Mouse (Mus musculus) right cerebral cortex, adult 18-20 months (tissue): ENCODE measurements around the gene Mfn1.
A peak's percentile ranks its signal among the peaks of the same experiment; 100 is the strongest.

ENCODE experiments used
- DNase-seq: peaks from one replicate; pipeline ENCODE4 v3.0.0; 2022; ENCODE audit warnings: mixed read lengths

Gene Mfn1

DNA sequence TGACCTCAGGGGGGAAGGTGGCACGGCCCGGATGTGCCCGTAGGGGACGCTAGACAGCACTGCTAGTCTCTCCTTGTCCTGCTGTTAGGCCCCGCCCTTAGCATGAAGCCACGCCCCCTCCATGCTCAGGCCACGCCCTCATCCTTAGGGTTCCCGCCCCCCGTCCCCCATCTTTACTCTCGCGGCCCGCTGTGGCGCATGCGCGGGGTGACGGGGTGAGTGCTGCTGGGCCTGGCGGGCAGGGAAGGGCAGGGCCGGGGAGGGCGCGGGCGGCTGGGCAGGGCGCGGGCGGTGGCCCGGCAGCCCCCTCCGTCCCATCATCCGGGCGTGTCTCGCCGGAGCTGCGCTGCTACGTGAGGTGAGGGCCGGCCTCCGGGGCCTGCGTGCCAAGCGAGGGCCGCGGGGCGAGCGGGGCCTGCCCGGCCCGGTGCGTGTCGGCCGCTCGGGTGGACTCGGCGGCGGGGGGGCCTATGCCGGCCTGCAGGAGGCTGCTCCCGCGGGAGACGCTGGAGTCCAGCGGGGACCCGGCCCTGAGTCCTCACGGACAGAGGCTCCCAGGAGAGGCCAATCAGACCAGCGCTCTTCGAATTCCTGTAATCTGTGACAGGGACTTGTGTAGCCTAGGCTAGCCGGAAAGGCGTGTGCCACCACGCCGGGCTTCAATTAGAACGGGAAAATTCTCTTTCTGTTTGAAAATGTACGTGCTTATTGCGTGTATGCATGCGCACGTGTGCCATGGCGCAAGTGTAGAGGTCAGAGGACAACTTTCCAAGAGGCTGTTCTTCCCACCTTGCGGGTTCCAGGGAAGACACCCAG is 18.7 kb upstream of the Mfn1 start:
- peak; percentile 93 for DNase-seq

DNA sequence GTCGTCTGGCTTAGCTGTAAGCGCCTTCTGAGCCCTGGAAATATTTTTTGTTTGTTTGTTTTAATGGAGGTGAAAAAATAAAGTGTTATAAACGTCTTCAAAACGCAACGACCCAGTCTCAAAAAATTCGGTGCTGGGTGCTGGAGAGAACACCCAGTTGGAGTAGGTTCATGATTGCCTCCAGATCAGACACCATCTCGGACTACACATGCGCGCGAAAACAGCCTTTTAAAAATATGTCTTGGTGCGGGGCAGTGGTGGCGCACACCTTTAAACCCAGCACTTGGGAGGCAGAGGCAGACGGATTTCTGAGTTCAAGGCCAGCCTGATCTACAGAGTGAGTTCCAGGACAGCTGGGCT is 18.1 kb upstream of the Mfn1 start:
- no peak for DNase-seq

DNA sequence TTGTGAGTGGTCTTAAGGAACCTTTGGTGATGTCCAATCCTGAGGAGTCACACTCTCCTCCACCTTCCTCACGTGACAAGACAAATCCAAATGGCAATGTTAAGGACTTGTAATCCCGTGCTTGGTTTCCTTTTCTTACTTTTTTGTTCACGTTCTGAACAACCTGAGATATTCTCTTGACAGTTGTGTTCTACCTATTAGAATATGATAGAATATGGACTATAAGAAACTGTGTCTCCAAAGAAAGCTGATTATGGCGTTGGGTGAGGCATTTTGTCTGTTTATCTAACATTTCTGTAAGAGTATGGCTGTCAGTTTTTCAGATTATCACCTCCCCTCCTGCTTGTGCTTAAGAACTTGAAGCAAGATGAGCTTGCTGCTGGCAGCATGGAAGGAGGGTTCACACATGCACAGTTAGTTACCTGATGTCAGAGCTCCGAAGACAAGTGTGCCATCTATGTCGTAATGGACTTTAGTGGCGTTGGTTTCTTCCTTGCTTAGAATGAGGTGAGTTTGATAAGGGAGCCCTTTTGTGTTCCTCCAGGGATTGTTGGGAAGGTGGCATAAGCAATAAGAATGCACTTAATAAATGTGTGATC is 16.5 kb upstream of the Mfn1 start:
- no peak for DNase-seq

DNA sequence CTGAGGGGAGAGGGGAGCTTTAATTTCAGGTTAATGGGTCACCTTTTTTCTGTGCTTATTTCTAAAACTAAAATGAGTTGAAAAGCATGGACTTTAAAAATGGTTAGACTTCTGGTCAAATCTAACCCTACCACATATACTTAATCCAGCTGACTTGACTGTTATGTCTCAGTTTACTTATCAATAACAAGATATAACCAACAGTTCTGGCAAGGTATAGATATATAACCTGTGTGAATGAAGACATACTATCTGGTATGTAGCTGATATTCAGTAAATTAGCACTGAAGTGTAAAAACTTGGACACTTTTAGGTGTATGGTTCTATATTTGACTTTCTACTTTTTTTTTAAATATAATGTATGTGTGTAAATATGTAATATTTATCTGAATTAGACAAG is 15.7 kb upstream of the Mfn1 start:
- no peak for DNase-seq

DNA sequence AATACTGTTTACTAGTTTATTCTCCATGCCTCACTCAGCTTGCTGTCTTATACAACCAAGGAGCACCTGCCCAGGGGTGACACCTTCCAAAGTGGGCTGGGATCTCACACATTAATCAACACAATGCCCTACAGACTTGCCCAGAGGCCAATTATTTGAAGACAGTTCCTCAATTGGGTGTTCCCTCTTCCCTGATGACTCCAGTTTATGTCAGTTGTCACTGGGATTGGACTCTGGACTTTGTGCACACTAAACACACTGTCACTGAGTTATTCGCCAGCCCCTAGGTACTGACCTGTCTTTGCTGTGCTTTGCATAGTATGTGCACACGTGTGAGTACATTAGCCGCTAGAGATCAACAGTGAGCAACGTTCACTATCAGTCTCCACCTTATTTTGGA is 2.1 kb upstream of the Mfn1 start:
- DNase-seq, result no peak

DNA sequence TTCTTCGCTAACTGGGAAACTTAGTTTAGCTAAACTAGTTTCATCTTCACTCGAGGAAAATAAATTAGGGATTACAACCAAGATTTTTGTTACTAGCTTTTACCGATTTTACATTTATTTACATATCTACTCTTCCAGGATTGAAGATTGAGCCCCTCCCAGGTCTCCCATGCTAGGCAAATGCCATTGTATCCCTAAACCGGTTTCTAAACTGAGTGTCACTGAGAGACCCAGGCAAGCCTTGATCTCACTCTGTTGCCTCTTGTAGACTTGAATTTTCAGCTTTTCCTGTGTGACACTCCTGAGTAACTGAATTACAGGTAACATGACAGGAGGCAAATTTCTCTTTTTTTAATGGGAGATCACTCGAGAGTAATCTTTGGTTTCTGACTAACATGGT is 776 bp downstream of the Mfn1 start:
- DNase-seq, result no peak

DNA sequence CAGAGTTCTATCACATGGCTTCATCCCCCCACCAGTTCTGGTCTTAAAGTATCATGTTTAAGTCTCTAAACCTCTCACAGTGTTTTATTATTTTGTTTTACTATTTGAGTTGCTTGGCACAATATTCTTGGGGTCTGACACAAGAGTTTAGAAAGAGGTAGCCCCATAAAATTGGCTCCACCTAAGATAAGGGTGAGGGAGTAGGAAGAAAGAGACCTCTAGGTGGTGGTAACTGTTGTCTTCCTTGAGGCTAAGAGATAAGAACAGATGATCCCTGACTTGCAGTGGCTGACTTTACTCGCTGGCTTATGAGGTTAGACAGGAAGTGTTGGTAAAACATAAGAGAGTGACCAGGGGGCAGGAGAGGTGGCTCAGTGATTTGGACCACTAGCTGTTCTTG is 6.4 kb downstream of the Mfn1 start:
- no peak for DNase-seq

DNA sequence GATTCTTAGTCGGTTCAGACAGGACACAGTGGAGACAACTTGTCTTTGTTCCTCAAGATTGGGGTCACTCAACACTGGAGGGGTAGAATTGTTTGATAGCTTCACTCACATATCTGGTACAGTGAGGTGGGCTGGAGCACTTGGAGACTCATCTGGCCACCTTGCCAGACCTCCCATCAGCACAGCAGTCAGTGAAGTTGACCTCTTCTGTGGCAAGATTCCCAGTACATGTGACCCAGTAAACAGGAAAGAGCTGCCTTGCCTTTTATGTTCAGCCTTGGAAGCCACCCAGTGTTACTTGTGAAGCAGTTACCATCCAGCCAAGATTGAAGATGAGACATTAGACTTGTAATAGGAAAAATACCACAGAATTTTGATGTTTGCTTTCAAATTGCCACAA is 8.3 kb downstream of the Mfn1 start:
- DNase-seq, result peak; percentile 63

DNA sequence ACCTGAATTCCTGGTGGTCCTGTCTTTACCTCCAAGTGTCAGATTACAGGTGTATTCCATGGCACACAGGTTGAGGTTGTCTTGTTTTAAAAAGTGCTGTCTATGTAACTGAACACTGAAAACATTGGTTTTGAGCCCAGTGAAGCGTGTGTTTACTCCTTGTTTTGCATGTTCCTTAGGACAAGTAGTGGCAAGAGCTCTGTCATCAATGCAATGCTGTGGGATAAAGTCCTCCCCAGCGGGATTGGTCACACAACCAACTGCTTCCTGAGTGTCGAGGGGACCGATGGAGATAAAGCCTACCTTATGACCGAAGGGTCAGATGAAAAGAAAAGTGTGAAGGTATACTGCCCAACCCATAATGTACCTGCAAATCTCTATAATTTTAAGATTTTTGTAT is 8.8 kb downstream of the Mfn1 start:
- no peak for DNase-seq

DNA sequence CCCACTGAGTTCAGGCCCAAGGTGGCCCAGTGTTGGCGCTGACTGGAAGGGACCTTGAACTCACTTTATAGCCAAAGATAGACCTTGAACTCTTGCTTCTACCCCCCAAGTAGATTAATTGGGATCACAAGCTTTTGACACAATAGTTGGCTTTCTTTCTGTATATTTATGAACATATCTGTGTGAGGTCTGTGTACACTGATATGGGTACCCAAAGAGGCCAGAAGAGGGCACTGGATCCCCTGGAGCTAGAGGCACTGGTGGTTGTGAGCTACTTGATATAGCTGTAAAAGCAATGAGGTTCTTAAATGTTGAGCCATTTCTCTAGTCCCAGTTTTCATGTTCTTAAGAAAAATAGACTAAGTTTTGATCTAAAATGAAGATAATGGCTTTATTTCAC is 23.8 kb downstream of the Mfn1 start:
- DNase-seq, result no peak

DNA sequence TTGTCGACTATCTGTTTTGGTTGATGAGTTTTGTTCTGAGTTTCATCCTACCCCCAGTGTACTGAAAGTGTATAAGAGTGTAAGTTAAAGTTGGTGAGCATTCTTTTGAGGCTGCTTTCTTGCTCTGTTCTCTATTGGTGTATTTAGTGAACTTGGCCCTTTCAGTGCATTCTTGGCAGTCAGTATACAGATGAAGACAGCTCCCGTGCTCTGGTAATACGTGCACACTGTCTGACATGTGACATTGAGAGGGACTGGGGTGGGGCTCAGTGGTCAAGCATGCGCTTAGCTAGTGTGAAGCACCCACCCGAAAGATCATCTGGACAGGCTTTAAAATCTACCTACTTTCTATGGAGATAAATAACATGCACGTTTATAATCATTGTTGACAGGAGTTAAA is 34.1 kb downstream of the Mfn1 start:
- no peak for DNase-seq

DNA sequence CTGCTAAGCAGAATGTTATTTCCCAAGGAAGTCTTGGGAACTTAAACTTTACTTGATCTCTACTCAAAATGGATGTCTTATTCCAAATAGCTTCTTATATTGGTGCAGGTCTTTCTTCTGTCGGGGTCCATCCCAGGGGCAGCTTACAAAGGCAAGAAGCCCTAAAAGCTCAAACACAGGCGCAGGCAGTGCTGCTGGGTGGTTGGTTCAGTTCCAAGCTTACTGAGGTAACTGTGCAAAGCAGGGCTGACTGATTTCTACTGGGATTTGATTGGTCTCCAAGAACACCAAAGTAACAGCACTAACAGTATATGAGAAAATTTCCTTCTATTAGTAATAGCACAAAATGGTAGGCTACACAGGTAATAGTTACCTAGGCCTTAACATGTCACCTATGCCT is 43.8 kb downstream of the Mfn1 start:
- no peak for DNase-seq

DNA sequence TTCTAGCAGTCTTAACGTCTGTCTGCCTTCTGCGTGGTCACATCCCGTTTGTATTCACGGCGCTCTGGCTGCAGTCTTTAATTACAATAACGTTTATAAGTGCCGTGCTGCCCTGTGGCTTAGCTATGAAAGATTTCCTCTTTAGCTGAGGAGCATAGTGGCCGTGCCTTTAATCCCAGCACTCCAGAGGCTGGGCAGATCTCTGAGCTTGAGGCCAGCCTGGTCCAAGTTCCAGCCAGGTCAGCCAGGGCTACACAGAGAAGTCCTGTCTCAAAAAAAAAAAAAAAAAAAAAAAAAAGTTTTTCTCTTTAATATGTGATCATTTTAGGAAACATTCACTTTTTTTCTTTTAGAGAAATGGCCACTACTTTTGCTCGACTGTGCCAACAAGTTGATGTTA is 44.6 kb downstream of the Mfn1 start:
- DNase-seq, result no peak

DNA sequence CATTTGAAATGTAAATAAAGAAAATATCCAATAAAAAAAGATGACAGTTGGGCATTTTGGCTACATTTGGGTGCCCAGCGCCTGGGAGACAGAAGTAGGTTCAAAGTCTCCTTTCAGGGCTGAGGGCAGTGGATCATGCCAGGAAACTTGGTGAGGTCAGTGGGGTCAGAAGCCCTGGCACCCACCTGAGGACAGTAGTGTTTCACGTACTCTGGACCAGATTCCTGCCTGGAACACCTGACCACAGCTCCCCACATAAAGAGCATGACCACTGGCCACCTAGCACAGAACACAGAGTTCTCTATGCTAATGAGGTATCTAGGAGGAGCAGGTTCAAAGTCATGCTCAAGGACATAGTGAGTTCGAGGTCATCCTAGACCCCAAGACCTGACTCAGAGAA is 45.9 kb downstream of the Mfn1 start:
- no peak for DNase-seq

DNA sequence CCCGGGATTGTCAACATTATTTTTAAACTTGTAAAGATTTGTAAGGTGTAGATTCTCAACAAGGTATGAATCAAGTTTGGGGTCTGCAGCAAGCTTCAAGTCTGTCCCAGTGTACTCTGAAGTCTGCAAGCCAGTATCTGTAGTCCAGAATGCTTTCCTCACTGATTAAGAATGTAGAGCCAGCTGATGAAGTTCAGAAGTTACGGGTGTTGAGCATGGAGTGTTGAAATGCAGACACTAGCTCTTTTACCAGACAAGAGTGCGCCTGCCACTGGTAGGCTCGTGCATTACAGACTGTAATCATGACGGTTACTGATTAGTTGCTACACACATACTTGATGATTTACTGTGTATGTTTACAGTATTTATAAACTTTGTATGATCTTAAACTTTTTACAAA is 49.5 kb downstream of the Mfn1 start:
- no peak for DNase-seq

DNA sequence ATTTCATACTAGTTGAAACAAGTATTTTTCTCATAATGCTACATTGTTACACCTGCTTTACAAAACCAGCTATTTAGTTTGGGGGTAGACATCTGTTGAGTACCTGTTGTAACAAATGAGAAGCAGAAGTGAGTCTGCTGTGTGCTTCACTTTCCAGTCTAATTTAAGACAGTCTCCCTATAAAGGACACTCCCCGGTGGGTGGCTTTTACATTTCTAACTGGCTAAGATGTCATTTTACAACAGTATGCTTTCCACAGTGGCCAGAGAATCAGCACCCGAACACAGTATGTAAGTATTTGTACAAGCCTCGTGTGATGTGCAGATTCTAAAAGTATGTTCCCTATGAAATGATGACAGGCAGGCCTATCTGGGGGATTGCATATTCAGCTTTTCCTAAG is 51.5 kb downstream of the Mfn1 start:
- no peak for DNase-seq

DNA sequence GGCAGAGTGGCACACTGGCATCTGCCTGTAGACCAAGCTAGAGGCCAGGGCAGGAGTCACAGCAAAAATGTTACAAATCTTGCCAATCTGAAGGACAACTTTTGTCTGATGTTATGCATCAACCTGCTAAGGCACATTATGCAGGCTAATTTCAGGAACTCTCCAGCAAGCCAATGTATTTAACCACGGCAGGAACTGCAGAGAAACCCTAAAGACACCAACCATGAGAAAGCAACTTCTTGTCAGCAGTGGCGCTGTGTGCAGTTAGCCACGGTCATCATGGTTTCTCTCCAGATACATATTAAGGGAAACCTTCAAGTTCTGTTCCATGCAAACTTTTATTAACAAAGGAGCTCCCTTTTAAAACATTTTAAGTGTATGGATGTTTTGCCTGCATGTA is 52.6 kb downstream of the Mfn1 start:
- no peak for DNase-seq

DNA sequence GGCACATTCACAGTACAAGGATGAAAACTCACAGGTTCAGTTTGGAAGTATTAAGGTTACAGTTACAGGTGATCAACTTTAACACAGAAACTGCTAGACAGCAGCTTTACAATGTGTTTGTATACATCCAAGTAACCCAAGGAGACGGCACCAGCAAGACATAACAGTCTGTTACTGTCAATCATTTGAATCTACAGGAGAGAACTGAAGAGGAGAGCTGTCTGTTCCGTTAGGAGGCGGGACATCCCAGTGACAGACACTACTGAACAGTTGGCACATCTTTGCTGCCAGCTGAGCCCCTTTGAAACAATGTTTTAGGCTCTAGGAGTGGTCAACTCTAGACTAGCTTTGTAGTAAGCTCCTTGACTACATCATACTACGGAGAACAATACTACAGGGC is 54.2 kb downstream of the Mfn1 start:
- DNase-seq, result no peak

DNA sequence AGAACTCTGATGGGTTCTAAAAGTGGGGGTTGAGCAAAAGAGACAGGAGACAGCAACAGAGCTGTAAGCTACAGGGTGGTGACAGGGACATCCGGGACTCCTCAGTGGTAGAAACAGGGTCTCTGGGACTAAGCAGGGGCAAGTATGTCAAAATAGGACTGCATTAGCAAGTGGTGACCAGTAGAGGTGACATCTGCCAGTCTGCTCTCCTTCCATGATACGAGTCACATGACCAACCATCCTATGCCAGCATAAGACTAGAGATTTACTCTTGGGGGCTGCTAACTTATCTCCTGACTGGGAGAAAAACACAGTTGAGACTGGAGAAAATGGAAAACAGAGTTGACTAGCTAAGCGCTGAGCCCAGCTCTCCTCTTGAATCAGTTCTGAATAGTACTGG is 57.0 kb downstream of the Mfn1 start:
- DNase-seq, result no peak

DNA sequence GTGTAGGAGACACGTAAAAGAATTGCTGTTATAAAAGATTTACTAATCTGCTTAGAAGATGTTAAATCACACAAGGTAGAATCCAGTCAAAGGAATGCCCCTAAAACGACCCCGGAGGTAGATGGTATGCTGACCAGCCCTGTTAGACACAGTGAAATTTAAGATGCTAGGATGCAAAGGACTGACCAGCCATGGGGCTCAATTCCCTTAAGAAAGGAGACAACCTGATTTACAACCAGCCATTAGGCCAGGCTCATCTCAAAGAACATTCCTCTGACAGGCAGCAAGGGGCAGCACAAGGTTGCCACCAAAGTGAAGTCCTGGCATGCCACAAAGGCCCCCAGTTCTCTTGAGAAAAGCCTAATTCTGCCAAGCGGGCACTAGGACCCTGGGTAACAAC is 65.8 kb downstream of the Mfn1 start:
- no peak for DNase-seq

DNA sequence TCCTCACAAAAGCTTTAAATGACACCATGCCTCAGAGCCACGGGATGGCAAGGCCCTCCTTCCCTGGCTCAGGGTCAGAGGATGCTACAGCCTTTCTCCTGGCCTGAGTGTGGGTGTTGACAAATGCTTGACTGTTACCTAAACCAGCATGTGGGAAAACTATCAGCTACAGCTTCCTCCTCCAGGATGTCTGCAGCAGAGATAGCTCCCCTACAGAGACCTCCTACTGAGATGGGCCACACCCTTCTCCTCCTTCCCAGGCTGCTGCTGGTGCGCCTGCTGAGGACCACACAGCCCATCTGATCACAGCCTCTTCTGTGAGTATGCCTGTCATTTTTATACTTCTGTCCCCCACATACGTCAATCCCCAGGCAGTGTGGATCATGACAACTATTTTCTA is 70.1 kb downstream of the Mfn1 start:
- no peak for DNase-seq

DNA sequence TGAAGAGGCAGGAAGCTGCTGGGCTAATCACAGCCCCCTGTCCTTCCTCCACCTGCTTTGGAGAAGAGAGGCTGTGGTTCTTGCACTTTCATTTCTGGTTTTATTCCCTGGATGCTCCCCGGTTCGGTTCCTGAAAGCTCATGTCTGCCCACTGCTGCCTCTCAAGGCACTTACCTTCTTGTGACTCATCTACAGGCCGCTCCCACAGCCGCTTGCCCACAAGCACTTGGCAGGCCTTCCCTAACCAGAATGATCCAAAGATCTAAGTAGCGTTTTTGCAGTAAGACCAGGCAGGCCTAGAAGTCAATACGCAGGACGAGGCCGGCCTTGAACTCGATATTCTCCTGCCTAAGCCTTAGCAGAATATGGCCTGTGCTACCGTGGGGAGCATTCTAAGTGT is 71.8 kb downstream of the Mfn1 start:
- DNase-seq, result no peak

DNA sequence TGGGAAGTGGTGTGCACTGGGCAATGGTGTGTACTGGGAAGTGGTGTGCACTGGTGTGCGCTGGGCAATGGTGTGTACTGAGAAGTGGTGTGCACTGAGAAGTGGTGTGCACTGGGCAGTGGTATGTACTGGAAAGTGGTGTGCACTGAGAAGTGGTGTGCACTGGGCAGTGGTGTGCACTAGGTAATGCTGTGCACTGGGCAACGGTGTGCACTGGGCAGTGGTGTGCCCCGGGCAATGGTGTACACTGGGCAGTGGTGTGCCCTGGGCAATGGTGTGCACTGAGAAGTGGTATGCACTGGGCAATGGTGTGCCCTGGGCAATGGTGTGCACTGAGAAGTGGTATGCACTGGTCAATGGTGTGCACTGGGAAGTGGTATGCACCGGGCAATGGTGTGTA is 80.0 kb downstream of the Mfn1 start:
- no peak for DNase-seq

DNA sequence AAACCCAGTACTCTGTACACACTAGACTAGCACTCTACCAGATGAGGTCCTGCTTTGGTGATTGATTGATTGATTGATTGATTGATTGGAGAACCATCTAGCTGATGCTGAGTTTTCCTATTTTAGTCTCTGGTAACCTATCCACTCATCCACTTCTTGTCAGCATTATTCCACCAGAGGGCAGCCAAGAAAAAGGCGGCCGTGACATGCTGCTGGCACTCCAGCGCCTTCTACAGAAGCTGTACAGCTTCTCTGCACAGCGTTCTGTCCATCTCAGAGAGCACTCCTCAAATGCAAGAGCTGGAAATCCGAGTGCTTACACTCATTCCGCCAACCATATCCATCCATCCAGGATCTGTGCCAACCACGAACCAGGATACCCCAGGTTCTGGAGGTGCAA is 81.3 kb downstream of the Mfn1 start:
- DNase-seq, result peak; percentile 74

DNA sequence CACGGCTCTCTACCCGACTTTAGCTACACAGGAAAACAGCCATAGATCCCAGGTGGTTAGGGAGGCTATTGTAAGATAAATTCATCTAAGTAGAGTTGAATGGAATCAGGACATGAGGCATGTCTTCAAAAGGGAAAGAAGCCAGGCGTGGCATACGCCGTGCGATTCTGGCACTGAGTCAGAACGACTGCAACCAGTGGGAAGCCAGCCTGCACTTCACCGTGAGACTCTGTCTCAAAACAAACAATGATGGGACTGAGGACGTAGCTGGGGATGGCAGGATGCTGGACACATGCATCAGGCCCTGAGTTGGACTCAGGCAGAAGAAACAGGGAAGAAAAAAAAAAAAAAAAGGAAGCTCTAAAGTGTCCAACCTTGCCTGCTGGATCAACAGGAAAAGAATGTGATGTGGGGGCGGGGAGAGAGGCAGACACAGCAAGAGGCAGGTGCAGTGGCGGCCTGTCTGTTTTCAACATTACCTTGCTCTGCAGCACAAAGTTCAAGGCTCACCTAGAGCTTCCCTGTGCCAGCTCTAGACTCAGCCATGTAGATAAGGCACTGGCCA is 82.4 kb downstream of the Mfn1 start:
- DNase-seq, result no peak
